ENCODE assay signal across 10 mouse cellular contexts in the genomic region with DNA sequence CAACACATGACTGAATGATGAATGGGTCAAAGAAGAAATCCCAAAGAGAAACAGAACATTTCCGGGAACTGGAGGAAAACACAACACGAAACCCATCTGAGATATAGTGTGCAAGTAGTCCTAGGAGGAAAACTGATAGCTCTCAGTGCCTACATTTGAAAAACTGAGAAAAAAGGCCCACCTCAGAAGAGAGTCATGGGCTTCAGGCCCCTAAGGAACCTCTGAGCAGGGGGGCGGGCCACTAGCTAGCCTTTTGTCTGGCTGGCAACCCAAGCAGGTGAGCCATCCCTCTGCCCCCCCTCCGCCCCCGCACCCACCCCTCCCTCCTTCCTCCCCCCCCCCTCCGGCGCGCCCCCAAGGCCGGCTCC. TPM values are rescaled to one million over a fixed set of nuclear protein-coding genes. Genes with fewer than 3 reads are reported as not detected.
DNase-seq lines count a peak whose midpoint lies in the region; ATAC-seq and TF ChIP-seq lines count a peak whose summit lies in the region.
"Had no signal": no experiment of that assay in that cellular context is flagged by ENCODE, and none has a peak within 500 bp of the region (broad histone marks: within the 10 kb centered on the region; RNA-seq: fewer than 3 reads in every experiment).

No protein-coding gene starts in this region.

- no peak overlapping the region for H3K27ac ChIP-seq in kidney, embryonic 16.5 days (ENCODE audit: low read length)
- no peak overlapping the region; the same call in 1 of the 2 replicates for H3K27ac ChIP-seq in embryonic facial prominence, embryonic 15.5 days (replicated peaks)
- H3K27ac ChIP-seq in intestine, embryonic 15.5 days = no peak overlapping the region

- no peak for TF ChIP-seq POLR2A in myocyte (IDR thresholded peaks at IDR 0.05; ENCODE audit: insufficient read length, low read depth)

- WGBS in kidney, embryonic 16.5 days = 56% methylated on average over 4 of the region's 9 CpGs
- 40% methylated on average over 2 of the region's 9 CpGs for WGBS in embryonic facial prominence, embryonic 15.5 days
- 29% methylated on average over 3 of the region's 9 CpGs for WGBS in intestine, embryonic 15.5 days

- no peaks in the 10 kb centered on the region for H3K9me3 ChIP-seq in kidney, embryonic 16.5 days (ENCODE audit: low read length)
- H3K9me3 ChIP-seq in embryonic facial prominence, embryonic 15.5 days (replicated peaks) = no peaks in the 10 kb centered on the region
- H3K9me3 ChIP-seq in intestine, embryonic 15.5 days = no peaks in the 10 kb centered on the region

- H3K4me2 ChIP-seq in kidney, embryonic 16.5 days (replicated peaks; ENCODE audit: low read depth, low read length) = peak overlapping the region; percentile 66
- H3K4me2 ChIP-seq in embryonic facial prominence, embryonic 15.5 days (replicated peaks) = peak overlapping the region; percentile 61
- peak overlapping the region; percentile 74 for H3K4me2 ChIP-seq in intestine, embryonic 15.5 days (replicated peaks)
- H3K4me2 ChIP-seq in myocyte (ENCODE audit: low read depth) = peak overlapping the region; percentile 24

- H3K4me3 ChIP-seq in kidney, embryonic 16.5 days (ENCODE audit: low read length) = peak overlapping the region; percentile 60
- peak overlapping the region; percentile 55 for H3K4me3 ChIP-seq in embryonic facial prominence, embryonic 15.5 days (replicated peaks)
- peak overlapping the region; percentile 55 for H3K4me3 ChIP-seq in intestine, embryonic 15.5 days (replicated peaks)
- peak overlapping the region; percentile 14 for H3K4me3 ChIP-seq in myocyte

- H3K27me3 ChIP-seq in kidney, embryonic 16.5 days (ENCODE audit: insufficient read depth, low read length) = no peaks in the 10 kb centered on the region
- H3K27me3 ChIP-seq in embryonic facial prominence, embryonic 15.5 days = no peaks in the 10 kb centered on the region
- no peaks in the 10 kb centered on the region for H3K27me3 ChIP-seq in intestine, embryonic 15.5 days (replicated peaks)
- no peaks in the 10 kb centered on the region for H3K27me3 ChIP-seq in myocyte (ENCODE audit: control insufficient read depth, insufficient read depth, insufficient read length)

- H3K79me2 ChIP-seq in myocyte (ENCODE audit: control insufficient read depth, insufficient read depth) = no peaks in the 10 kb centered on the region

- no peaks in the 10 kb centered on the region for H3K36me3 ChIP-seq in kidney, embryonic 16.5 days (ENCODE audit: insufficient read depth, low read length)
- H3K36me3 ChIP-seq in embryonic facial prominence, embryonic 15.5 days = no peaks in the 10 kb centered on the region
- no peaks in the 10 kb centered on the region for H3K36me3 ChIP-seq in intestine, embryonic 15.5 days
- H3K36me3 ChIP-seq in myocyte (ENCODE audit: control insufficient read depth, insufficient read depth) = no peaks in the 10 kb centered on the region

- H3ac ChIP-seq in myocyte (ENCODE audit: control insufficient read depth, insufficient read length) = peak overlapping the region; percentile 46

- peak; percentile 37 for ATAC-seq in kidney, embryonic 16.5 days (ENCODE audit: low FRiP score, low TSS enrichment)
- 0 out of 2 replicates have a peak, but pooled peaks have one; percentile 4 for ATAC-seq in embryonic facial prominence, embryonic 15.5 days (ENCODE audit: insufficient number of reproducible peaks, low FRiP score, low TSS enrichment, low read depth)
- peak; percentile 48; the same call in 1 of the 2 replicates for ATAC-seq in intestine, embryonic 15.5 days

- no peaks in the 10 kb centered on the region for H3K4me1 ChIP-seq in kidney, embryonic 16.5 days (ENCODE audit: insufficient read depth, low read length)
- no peaks in the 10 kb centered on the region for H3K4me1 ChIP-seq in embryonic facial prominence, embryonic 15.5 days
- no peaks in the 10 kb centered on the region for H3K4me1 ChIP-seq in intestine, embryonic 15.5 days (replicated peaks)

- no peak for DNase-seq in kidney, postnatal 14 days
- DNase-seq in left cerebral cortex, adult 8-10 months (ENCODE audit: low spot score in 2 of 2) = no peak
- DNase-seq in testis, postnatal 10 days (ENCODE audit: low spot score) = no peak
- no peak for DNase-seq in spleen, postnatal 10 days (ENCODE audit: low spot score in 2 of 2)

- peak overlapping the region; percentile 80; the same call in 1 of the 2 replicates for H3K9ac ChIP-seq in kidney, embryonic 16.5 days (replicated peaks; ENCODE audit: low read length)
- no peak overlapping the region for H3K9ac ChIP-seq in embryonic facial prominence, embryonic 15.5 days
- no peak overlapping the region for H3K9ac ChIP-seq in intestine, embryonic 15.5 days

TF ChIP-seq in myocyte, 11 proteins besides CTCF, POLR2A, EP300 and RAD21:
- TF ChIP-seq USF1 (IDR thresholded peaks at IDR 0.05; ENCODE audit: low read depth) = no peak
- no peak for TF ChIP-seq MYOD1 (IDR thresholded peaks at IDR 0.05; ENCODE audit: control insufficient read depth in 1 of 3, insufficient read length in 2 of 3, low read depth in 2 of 3)
- TF ChIP-seq TCF12 (IDR thresholded peaks at IDR 0.05; ENCODE audit: insufficient read depth, poor library complexity, severe bottlenecking) = no peak
- TF ChIP-seq POLR2AphosphoS2 (IDR thresholded peaks at IDR 0.05; ENCODE audit: insufficient read length, low read depth) = no peak
- no peak for TF ChIP-seq SRF (IDR thresholded peaks at IDR 0.05; ENCODE audit: control insufficient read depth, insufficient read length, low read depth)
- no peak for TF ChIP-seq MYOG (IDR thresholded peaks at IDR 0.05; ENCODE audit: control insufficient read depth in 1 of 3, insufficient read depth in 1 of 3, insufficient read length in 2 of 3, low read depth in 2 of 3)
- no peak for TF ChIP-seq CEBPB (IDR thresholded peaks at IDR 0.05; ENCODE audit: insufficient read depth, poor library complexity, severe bottlenecking)

RNA-seq across cellular contexts. Expression of gene B630019K06Rik, which starts 0.2 kb away (rescaled TPM):
- polyA plus RNA-seq in kidney, embryonic 16.5 days (2015; fragmentation: Nextera tagmentation; extraction: Ambion mirVana) = 2.6 and 2.7 TPM in 2 replicates
- 3.6 and 4.3 TPM in 2 replicates for polyA plus RNA-seq in embryonic facial prominence, embryonic 15.5 days (2015; fragmentation: Nextera tagmentation; extraction: Ambion mirVana)
- 2.7 and 3.3 TPM in 2 replicates for polyA plus RNA-seq in intestine, embryonic 15.5 days (2015; fragmentation: Nextera tagmentation; extraction: Ambion mirVana)
- 1.2 TPM for polyA plus RNA-seq in myocyte (2012; fragmentation: generic; extraction: Trizol)
- total RNA-seq in left cerebral cortex, adult 8-10 months (2022) = 10 to 100 TPM; 33.7 to 36.7 (median 35.3) TPM
- total RNA-seq: MEL had no signal

RNA-seq across cellular contexts. Expression of gene Gm5751, which starts 17.9 kb away (rescaled TPM):
- polyA plus RNA-seq in kidney, embryonic 16.5 days (2015; fragmentation: Nextera tagmentation; extraction: Ambion mirVana) = not detected in 2 replicates
- not detected in 2 replicates for polyA plus RNA-seq in embryonic facial prominence, embryonic 15.5 days (2015; fragmentation: Nextera tagmentation; extraction: Ambion mirVana)
- polyA plus RNA-seq in intestine, embryonic 15.5 days (2015; fragmentation: Nextera tagmentation; extraction: Ambion mirVana) = not detected in 2 replicates
- polyA plus RNA-seq in myocyte (2012; fragmentation: generic; extraction: Trizol) = not detected
- not detected for total RNA-seq in left cerebral cortex, adult 8-10 months (2022)
- total RNA-seq: layer of hippocampus, postnatal 25 days had no signal

RNA-seq across cellular contexts. Expression of gene Gm6592, which starts 48.2 kb away (rescaled TPM):
- not detected in 2 replicates for polyA plus RNA-seq in kidney, embryonic 16.5 days (2015; fragmentation: Nextera tagmentation; extraction: Ambion mirVana)
- not detected in 2 replicates for polyA plus RNA-seq in embryonic facial prominence, embryonic 15.5 days (2015; fragmentation: Nextera tagmentation; extraction: Ambion mirVana)
- not detected in 2 replicates for polyA plus RNA-seq in intestine, embryonic 15.5 days (2015; fragmentation: Nextera tagmentation; extraction: Ambion mirVana)
- polyA plus RNA-seq in myocyte (2012; fragmentation: generic; extraction: Trizol) = not detected
- not detected for total RNA-seq in left cerebral cortex, adult 8-10 months (2022)
- total RNA-seq: layer of hippocampus, postnatal 25 days; MEL had no signal

Comparison
In these comparisons a context has a peak if more than half of its experiments do, and no peak if none do; other contexts are left out.
1. H3K4me2 ChIP-seq: peak in every context shown above with its lines; median percentile 74 in intestine, embryonic 15.5 days; 66 in kidney, embryonic 16.5 days; 61 in embryonic facial prominence, embryonic 15.5 days; 24 in myocyte.